Comparison of ENCODE assay signal across 17 mouse cellular contexts in the genomic region with DNA sequence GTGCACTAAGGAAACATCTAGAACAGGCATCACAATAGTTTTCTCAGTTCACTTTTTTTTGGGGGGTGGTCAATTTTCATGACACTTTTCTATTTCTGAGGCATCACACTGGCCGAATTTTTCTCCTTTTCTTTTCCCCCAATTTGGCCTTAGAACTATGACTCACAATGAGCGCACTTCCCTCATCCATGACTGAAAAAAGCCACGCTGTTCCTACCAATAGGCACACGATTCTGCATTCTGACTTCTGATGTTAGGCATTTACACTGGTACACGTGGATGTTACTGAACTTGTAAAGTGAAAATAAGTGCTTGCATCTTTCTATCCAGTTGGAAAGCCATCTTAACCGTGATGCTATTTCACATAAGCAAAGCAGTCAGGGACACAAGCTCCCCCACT.
"Had no signal": no experiment of that assay in that cellular context is flagged by ENCODE, and none has a peak within 500 bp of the region (broad histone marks: within the 10 kb centered on the region; RNA-seq: fewer than 3 reads in every experiment).

No protein-coding gene starts in this region.

- H3K9ac ChIP-seq: limb, embryonic 12.5 days; limb, embryonic 15.5 days; liver, embryonic 14.5 days; liver, postnatal 0 days; lung, embryonic 14.5 days; midbrain, embryonic 12.5 days; midbrain, embryonic 15.5 days; neural tube, embryonic 13.5 days had no signal

- ATAC-seq: liver, postnatal 0 days; lung, postnatal 0 days; midbrain, embryonic 15.5 days had no signal

- H3K36me3 ChIP-seq: limb, embryonic 12.5 days; limb, embryonic 15.5 days; midbrain, embryonic 12.5 days; midbrain, embryonic 15.5 days; neural tube, embryonic 13.5 days had no signal

- H3K27ac ChIP-seq: limb, embryonic 12.5 days; limb, embryonic 15.5 days; liver, embryonic 14.5 days; macrophage; midbrain, embryonic 12.5 days; midbrain, embryonic 15.5 days; neural tube, embryonic 13.5 days had no signal

- H3K4me1 ChIP-seq: midbrain, embryonic 15.5 days had no signal

- H3K4me3 ChIP-seq: limb, embryonic 12.5 days; limb, embryonic 15.5 days; midbrain, embryonic 12.5 days; midbrain, embryonic 15.5 days; neural tube, embryonic 13.5 days had no signal

- H3K27me3 ChIP-seq: limb, embryonic 12.5 days; limb, embryonic 15.5 days; midbrain, embryonic 12.5 days; midbrain, embryonic 15.5 days; neural tube, embryonic 13.5 days had no signal

- H3K4me2 ChIP-seq: limb, embryonic 12.5 days; limb, embryonic 15.5 days; liver, embryonic 11.5 days; lung, embryonic 14.5 days; midbrain, embryonic 12.5 days; midbrain, embryonic 15.5 days; neural tube, embryonic 13.5 days had no signal

- DNase-seq: kidney, postnatal 14 days; kidney, postnatal 4 days; left cerebral cortex, postnatal 4 days; liver, postnatal 0 days; lung, embryonic 14.5 days; retina, postnatal 1 day; thymus, adult 18-20 months; thymus, postnatal 36 days had no signal

- H3K9me3 ChIP-seq: limb, embryonic 12.5 days; limb, embryonic 15.5 days; midbrain, embryonic 12.5 days; midbrain, embryonic 15.5 days; neural tube, embryonic 13.5 days had no signal
